Mouse (Mus musculus) intestine, embryonic 15.5 days (tissue): ENCODE measurements around the gene Tbx2. TPM values are rescaled to one million over a fixed set of nuclear protein-coding genes. Genes with fewer than 3 reads are reported as not detected.

Experiments
- ATAC-seq: fragments of 200-750 bp; cut with Nextera tagmentation; 2 replicates; pipeline ENCODE4 v1.8.0; 2017; ENCODE audit warnings: moderate TSS enrichment, moderate library complexity
- H3K27ac ChIP-seq: fragments of 300-500 bp; sonication (generic); 2 replicates; pipeline ENCODE4 v1.5.1; 2015; ENCODE audit warnings: mild to moderate bottlenecking, inconsistent platforms
- H3K27me3 ChIP-seq: fragments of 300-500 bp; sonication (generic); replicated peaks from 2 replicates; pipeline ENCODE4 v1.6.1; 2015; ENCODE audit warnings: inconsistent platforms
- H3K36me3 ChIP-seq: fragments of 300-500 bp; sonication (generic); 2 replicates; pipeline ENCODE4 v1.6.1; 2015; ENCODE audit warnings: inconsistent platforms
- H3K4me1 ChIP-seq: fragments of 300-500 bp; sonication (generic); replicated peaks from 2 replicates; pipeline ENCODE4 v1.6.1; 2015; ENCODE audit warnings: inconsistent platforms
- H3K4me2 ChIP-seq: fragments of 300-500 bp; sonication (generic); replicated peaks from 2 replicates; pipeline ENCODE4 v1.6.1; 2015; ENCODE audit warnings: mild to moderate bottlenecking, inconsistent platforms
- H3K4me3 ChIP-seq: fragments of 300-500 bp; sonication (generic); replicated peaks from 2 replicates; pipeline ENCODE4 v1.5.1; 2015; ENCODE audit warnings: inconsistent platforms
- H3K9ac ChIP-seq: fragments of 300-500 bp; sonication (generic); 2 replicates; pipeline ENCODE4 v1.6.1; 2015; ENCODE audit warnings: inconsistent platforms
- H3K9me3 ChIP-seq: fragments of 300-500 bp; sonication (generic); 2 replicates; pipeline ENCODE4 v1.6.1; 2016; ENCODE audit warnings: inconsistent platforms
- WGBS: fragments of 180-500 bp; shearing (Covaris S2); methylation state at CpG from one replicate; pipeline ENCODE4 v1.1.7; 2015; 5-methylcytosine and 5-hydroxymethylcytosine counted together
- polyA plus RNA-seq: library from polyadenylated mRNA; unstranded; fragments of >200 nt; fragmentation: Nextera tagmentation; extraction: Ambion mirVana; gene quantifications from 2 replicates; pipeline ENCODE4 v1.2.1, GENCODE M21; 2015

Gene Tbx2
- polyA plus RNA-seq, 1 experiment from 2014 or later = 5.6 TPM

DNA sequence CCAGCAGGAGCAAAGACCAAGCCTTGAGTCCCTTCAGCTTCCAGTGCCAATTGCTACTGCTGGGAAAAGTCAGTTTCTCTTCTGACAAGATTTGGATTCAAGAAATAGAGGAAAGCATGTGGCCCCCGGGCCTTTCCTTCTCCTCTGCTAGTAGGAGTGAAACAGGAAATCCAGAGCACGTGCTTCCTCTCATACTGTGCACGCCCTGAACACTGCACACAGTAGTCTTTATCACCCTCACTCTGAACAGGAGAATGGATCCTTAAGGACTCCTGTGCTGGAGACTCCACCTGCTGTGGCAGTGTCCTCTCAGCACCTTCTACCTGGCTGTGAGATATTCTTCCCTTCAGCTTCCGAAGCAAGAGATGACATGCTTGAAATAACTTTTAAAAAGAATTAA lies 21.1 kb upstream of the Tbx2 start:
- no peak overlapping the region for H3K27ac ChIP-seq
- H3K36me3 ChIP-seq = no peaks in the 10 kb centered on the region
- H3K9ac ChIP-seq = no peak overlapping the region
- ATAC-seq = no peak
- no peak overlapping the region for H3K4me3 ChIP-seq
- no peak overlapping the region for H3K4me2 ChIP-seq
- H3K4me1 ChIP-seq = peaks cover 16% of the 10 kb centered on the region
- no peaks in the 10 kb centered on the region for H3K9me3 ChIP-seq
- no peaks in the 10 kb centered on the region for H3K27me3 ChIP-seq
- WGBS = 64% methylated on average over 4 of the region's 4 CpGs

DNA sequence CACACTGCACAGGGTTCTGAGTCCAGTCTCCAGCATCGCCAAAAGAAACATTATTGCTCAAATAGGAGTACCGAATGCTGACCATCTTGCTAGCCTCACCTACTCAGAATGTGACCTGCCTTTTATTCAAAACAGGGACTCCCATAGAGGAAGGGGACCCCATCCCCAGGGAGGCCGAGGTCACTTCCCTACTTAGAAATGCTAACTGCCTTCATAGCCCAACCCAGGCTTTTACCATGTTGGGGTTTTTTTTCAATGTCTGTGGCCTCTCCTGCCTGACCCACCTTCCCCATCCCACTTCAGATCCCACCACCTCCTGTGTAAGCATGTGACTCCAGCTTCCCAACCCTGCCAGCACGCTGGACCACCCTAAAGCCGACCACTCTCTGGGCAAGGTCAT lies 20.7 kb upstream of the Tbx2 start:
- no peak overlapping the region for H3K27ac ChIP-seq
- 91% methylated on average over 5 of the region's 5 CpGs for WGBS
- no peaks in the 10 kb centered on the region for H3K36me3 ChIP-seq
- H3K4me3 ChIP-seq = no peak overlapping the region
- no peak overlapping the region for H3K4me2 ChIP-seq
- H3K4me1 ChIP-seq = peaks cover 16% of the 10 kb centered on the region
- H3K9me3 ChIP-seq = no peaks in the 10 kb centered on the region
- H3K9ac ChIP-seq = no peak overlapping the region
- ATAC-seq = no peak
- H3K27me3 ChIP-seq = no peaks in the 10 kb centered on the region

DNA sequence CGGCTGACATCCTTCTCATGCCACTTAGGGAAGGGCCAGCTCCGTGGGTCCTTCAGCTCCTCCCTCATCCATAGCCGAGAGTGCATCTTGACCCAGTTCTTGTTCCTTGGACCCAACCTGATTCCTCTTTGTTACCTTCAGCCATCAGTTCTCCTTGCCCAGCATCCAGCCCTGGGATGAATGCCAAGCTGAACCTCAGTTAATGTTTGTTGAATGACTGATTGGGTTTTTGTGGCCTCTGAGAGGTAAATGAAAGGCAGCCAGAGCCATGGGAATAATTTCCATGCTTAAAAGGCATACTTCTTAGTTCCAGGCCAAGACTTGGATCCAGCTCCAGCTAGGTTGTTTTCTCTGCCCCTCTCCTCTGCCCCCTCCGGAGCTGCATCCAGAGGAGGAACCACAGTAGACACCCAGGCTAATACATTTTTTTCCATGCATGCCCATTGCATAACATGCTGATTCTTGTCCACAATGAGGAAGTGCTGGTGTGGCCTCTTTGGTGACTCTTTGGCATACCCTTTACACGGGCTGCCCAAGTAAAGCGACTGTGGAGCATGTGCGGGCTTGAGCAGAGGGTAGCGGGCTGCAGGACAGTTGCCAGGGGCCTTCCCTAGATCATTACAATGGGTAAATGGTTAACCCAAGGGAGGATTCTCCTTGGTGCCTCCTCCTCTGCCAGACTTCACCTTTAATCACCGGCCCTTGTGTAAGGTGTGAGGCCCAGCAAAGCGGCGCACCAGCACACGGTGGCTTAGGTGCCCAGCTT lies 20.0 kb upstream of the Tbx2 start:
- no peak overlapping the region for H3K9ac ChIP-seq
- H3K4me2 ChIP-seq = no peak overlapping the region
- no peak overlapping the region for H3K4me3 ChIP-seq
- H3K27ac ChIP-seq = no peak overlapping the region
- ATAC-seq = 0 out of 2 replicates have a peak, but pooled peaks have one; percentile 24
- no peaks in the 10 kb centered on the region for H3K36me3 ChIP-seq
- H3K9me3 ChIP-seq = no peaks in the 10 kb centered on the region
- H3K4me1 ChIP-seq = peaks cover 16% of the 10 kb centered on the region
- no peaks in the 10 kb centered on the region for H3K27me3 ChIP-seq
- 78% methylated on average over 12 of the region's 12 CpGs for WGBS

DNA sequence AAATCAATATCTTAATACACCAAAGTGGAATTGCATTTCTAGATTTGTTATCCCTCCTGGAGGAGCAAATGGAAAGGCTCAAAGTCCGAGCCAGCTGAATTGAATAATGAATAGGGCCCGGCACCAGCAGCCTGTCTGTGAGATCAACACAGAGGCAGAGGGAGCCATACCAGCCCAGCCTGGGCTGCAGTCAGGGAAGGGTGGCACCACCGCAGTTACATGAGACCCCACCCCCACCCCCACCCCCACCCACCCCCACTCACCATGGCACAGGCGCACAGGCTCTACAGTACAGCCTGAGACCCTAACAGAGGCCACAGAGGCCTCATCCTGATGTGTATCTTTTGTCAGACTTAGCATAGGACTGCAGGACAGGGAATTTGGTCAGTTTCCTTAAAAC lies 17.7 kb upstream of the Tbx2 start:
- Histone ChIP-seq H3K4me1 (peaks cover 22% of the 10 kb centered on the region), H3K27ac (no peak overlapping the region), H3K9ac (no peak overlapping the region), H3K36me3 (no peaks in the 10 kb centered on the region), H3K27me3 (no peaks in the 10 kb centered on the region), H3K4me3 (no peak overlapping the region), H3K4me2 (no peak overlapping the region), H3K9me3 (no peaks in the 10 kb centered on the region)
- ATAC-seq = peak; percentile 52
- WGBS = 29% methylated on average over 4 of the region's 4 CpGs

DNA sequence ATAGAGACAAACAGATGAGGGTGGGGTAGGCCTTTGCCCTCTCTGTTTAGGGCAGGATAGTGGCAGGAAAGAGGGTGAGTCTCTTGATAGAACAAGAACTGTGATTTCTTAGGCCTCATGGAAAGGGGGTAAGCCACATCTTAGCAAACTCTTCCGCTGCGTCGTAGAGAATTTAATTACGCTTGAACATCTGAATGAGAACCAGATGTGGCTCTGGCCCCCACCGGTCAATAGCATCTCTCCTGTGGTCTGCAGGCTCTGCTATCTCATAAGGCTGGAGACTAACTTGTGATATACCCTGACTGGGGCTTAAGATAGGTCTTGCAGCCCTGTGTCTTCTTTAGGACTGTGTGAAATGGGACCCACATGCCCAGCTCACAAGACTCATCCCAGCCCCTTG lies 15.9 kb upstream of the Tbx2 start:
- ATAC-seq = no peak
- H3K27ac ChIP-seq = no peak overlapping the region
- no peak overlapping the region for H3K4me3 ChIP-seq
- 81% methylated on average over 5 of the region's 5 CpGs for WGBS
- H3K9me3 ChIP-seq = no peaks in the 10 kb centered on the region
- H3K4me1 ChIP-seq = peaks cover 20% of the 10 kb centered on the region
- no peak overlapping the region for H3K4me2 ChIP-seq
- no peak overlapping the region for H3K9ac ChIP-seq
- no peaks in the 10 kb centered on the region for H3K27me3 ChIP-seq
- no peaks in the 10 kb centered on the region for H3K36me3 ChIP-seq

DNA sequence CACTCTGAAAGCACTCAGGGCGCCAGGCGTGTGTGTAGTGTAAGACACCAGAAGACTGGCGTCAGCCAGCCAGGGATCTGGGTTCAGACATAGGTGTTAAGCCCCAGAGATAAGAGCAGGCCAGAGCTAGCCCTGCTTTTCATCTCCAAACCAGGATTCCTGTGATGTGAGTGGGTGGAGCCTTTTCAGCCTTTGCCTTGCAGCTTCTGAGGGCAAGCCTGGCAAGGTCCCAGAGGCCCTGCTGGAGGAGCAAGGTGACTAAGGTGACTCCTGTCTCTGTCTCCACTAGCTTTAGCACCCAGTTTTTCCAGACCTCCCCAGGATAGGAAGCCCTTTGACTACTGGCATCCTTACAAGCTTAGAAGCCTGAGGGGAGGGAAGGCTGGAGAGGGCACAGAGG lies 13.9 kb upstream of the Tbx2 start:
- peaks cover 17% of the 10 kb centered on the region for H3K4me1 ChIP-seq
- no peak overlapping the region for H3K4me2 ChIP-seq
- WGBS = 72% methylated on average over 3 of the region's 3 CpGs
- ATAC-seq = no peak
- no peak overlapping the region for H3K27ac ChIP-seq
- H3K36me3 ChIP-seq = no peaks in the 10 kb centered on the region
- no peak overlapping the region for H3K4me3 ChIP-seq
- no peak overlapping the region for H3K9ac ChIP-seq
- no peaks in the 10 kb centered on the region for H3K9me3 ChIP-seq
- H3K27me3 ChIP-seq = no peaks in the 10 kb centered on the region

DNA sequence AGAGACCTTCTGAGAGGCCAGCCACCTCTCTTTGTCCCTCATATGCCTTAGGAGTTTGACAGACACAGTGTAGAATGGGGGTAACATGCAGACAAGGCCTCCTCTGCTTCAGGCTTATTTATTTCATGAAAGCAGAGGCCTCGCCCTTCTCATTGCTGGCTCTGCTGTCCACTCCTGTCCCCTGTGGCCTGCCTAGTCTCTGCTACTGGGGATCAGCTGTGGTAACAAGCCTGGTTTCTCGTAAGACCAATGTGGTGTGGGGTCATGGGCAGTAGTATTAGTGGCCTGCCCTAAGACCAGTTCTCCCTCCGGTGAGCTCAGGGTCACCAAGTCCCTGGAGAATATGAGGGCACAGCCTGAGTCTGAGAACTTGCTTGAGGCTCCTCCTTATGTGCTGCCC lies 11.4 kb upstream of the Tbx2 start:
- no peak for ATAC-seq
- no peak overlapping the region for H3K4me3 ChIP-seq
- no peaks in the 10 kb centered on the region for H3K27me3 ChIP-seq
- WGBS = 90% methylated on average over 3 of the region's 3 CpGs
- H3K4me2 ChIP-seq = no peak overlapping the region
- no peaks in the 10 kb centered on the region for H3K36me3 ChIP-seq
- H3K9me3 ChIP-seq = no peaks in the 10 kb centered on the region
- H3K27ac ChIP-seq = no peak overlapping the region
- no peak overlapping the region for H3K9ac ChIP-seq
- H3K4me1 ChIP-seq = peaks cover 22% of the 10 kb centered on the region

DNA sequence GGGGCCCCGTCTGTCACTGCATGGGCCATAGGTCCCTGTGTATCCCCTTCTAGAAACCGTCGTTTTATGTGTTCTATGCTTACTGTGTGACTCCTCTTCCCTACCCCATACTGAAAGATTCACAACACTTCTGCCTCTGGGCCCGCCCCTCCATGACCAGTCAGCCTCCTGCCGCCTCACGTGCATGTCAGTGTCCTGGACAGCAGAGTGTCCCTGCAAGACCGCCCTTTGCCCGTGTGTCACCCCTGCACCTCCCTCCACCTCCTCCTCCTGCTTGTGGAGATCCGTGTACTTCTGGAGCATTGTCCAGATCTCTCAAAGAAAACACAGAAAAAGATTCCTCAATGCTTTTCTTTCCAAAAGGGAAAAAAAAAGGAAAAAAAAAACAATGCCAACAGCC lies 10.7 kb upstream of the Tbx2 start:
- no peak overlapping the region for H3K9ac ChIP-seq
- H3K27me3 ChIP-seq = no peaks in the 10 kb centered on the region
- H3K36me3 ChIP-seq = no peaks in the 10 kb centered on the region
- no peaks in the 10 kb centered on the region for H3K9me3 ChIP-seq
- H3K4me3 ChIP-seq = no peak overlapping the region
- 75% methylated on average over 9 of the region's 9 CpGs for WGBS
- H3K4me2 ChIP-seq = no peak overlapping the region
- H3K4me1 ChIP-seq = peaks cover 22% of the 10 kb centered on the region
- H3K27ac ChIP-seq = no peak overlapping the region
- no peak for ATAC-seq

DNA sequence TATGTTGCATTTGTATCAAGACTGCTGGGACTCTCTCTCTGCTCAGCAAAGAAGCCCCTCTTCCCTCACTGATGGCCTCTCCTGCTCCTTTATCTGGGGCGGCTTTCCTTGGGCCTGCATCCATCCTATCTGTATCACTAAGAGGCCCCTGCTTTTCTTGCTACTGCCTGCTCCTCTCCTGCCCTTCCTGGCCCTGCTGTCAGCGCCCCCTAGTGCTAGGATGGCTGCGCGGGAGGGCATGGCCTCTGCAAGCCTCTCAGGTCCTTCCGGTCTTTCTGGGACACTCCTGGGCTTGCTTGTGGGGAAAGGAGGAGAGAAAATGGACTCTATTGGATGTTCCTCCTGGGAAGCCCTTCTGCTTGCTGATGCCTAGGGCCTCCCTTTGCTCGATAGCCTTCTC lies 9.2 kb upstream of the Tbx2 start:
- Histone ChIP-seq H3K4me1 (peaks cover 29% of the 10 kb centered on the region), H3K9ac (no peak overlapping the region), H3K4me3 (no peak overlapping the region), H3K27me3 (0 out of 2 replicates have a peak, but pooled peaks cover 10% of the 10 kb centered on the region), H3K4me2 (no peak overlapping the region), H3K27ac (no peak overlapping the region), H3K9me3 (no peaks in the 10 kb centered on the region), H3K36me3 (no peaks in the 10 kb centered on the region)
- 18% methylated on average over 6 of the region's 6 CpGs for WGBS
- peak; percentile 32; the same call in 1 of the 2 replicates for ATAC-seq

DNA sequence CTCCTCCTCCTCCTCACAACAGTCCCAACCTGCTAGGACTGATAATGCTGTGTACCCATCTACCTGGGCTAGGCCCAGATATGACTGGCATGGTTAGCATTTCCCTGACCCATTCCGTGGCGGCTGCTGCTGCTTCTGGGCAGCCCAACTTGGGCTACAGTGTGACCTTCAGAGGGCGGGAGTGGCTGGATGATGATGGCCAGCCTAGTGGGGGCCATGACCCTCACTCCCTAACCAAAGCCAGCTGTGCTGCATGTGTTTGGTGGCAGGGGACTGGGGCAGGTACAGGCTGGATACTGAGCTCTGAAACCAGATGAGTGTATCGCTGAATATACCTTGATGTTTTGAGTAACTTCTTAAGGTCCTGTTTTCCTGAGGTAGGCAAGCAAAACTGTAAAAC lies 8.6 kb upstream of the Tbx2 start:
- ATAC-seq = no peak
- no peak overlapping the region for H3K4me2 ChIP-seq
- no peaks in the 10 kb centered on the region for H3K9me3 ChIP-seq
- H3K27ac ChIP-seq = no peak overlapping the region
- no peak overlapping the region for H3K4me3 ChIP-seq
- H3K36me3 ChIP-seq = no peaks in the 10 kb centered on the region
- 95% methylated on average over 4 of the region's 4 CpGs for WGBS
- peaks cover 30% of the 10 kb centered on the region for H3K4me1 ChIP-seq
- H3K27me3 ChIP-seq = peaks cover 15% of the 10 kb centered on the region
- H3K9ac ChIP-seq = no peak overlapping the region

DNA sequence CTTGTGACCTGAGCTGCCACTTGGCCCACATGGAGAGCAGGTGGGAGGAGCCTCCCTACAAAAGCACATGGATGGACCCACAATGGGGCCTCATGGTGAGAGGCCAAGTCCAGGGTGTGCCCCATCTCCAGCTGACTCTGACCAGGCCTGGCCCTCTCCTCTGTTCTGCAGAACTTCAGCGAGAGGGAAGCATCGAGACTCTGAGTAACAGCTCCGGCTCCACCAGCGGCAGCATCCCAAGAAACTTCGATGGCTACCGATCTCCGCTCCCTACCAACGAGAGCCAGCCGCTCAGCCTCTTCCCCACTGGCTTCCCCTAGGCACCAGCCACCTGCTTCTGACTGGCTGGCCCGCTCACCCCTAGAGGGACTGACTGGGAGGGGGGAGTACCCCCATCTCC lies 7.3 kb upstream of the Tbx2 start:
- peaks cover 40% of the 10 kb centered on the region for H3K4me1 ChIP-seq
- 80% methylated on average over 10 of the region's 10 CpGs for WGBS
- ATAC-seq = no peak

DNA sequence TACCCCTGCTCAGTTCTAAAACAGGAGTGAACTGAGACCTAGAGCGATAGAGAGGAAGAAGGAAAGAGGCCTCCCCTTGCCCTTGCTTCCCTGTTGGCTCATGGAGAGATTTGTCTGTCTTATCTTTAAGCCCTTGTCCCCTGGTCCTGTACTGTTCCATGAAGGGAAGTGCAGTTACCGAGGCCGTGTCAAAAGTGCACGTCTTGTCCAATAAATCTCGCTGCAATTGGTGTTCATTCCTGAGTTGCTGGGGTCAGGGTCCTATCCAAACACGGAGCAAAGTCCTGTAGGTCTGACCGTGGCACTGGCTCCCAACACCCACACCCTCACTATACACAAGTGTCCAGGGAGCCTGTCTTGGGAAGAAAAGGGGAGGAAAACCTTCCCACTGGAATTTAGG lies 6.5 kb upstream of the Tbx2 start:
- 42% methylated on average over 7 of the region's 7 CpGs for WGBS
- Histone ChIP-seq H3K27ac (no peak overlapping the region), H3K27me3 (peaks cover 35% of the 10 kb centered on the region), H3K4me1 (peaks cover 43% of the 10 kb centered on the region), H3K9me3 (no peaks in the 10 kb centered on the region), H3K4me3 (no peak overlapping the region), H3K9ac (no peak overlapping the region), H3K36me3 (no peaks in the 10 kb centered on the region), H3K4me2 (no peak overlapping the region)
- ATAC-seq = peak; percentile 39

More for the DNA sequence above, 7.3 kb upstream of the Tbx2 start:
- H3K36me3 ChIP-seq = no peaks in the 10 kb centered on the region
- no peak overlapping the region for H3K4me3 ChIP-seq
- no peak overlapping the region for H3K27ac ChIP-seq
- H3K9ac ChIP-seq = no peak overlapping the region
- no peak overlapping the region for H3K4me2 ChIP-seq
- no peaks in the 10 kb centered on the region for H3K9me3 ChIP-seq
- H3K27me3 ChIP-seq = peaks cover 27% of the 10 kb centered on the region

DNA sequence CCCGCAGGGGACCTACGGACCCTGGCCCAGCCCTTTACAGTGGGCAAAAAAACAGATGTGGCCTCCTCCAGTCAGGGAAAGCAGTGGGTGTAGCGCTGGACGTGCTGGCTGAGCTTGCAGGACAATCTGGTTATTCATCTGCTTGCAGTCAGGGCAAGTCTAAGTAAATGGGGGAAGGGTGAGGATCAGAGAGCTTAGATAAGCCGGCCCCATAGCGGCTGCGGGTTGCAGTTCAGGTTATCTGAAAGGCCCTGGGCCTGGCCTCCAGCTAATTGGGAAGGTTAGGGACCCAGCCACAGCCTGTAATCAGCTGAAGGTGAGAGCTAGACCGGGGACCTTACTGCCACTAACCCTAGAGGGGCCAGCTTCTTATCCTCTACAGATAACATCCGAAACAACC lies 5.0 kb upstream of the Tbx2 start:
- Histone ChIP-seq H3K36me3 (no peaks in the 10 kb centered on the region), H3K27ac (no peak overlapping the region), H3K9ac (no peak overlapping the region), H3K27me3 (peaks cover 48% of the 10 kb centered on the region), H3K4me1 (peaks cover 52% of the 10 kb centered on the region), H3K4me2 (peak overlapping the region; percentile 17; the same call in 1 of the 2 replicates), H3K9me3 (no peaks in the 10 kb centered on the region), H3K4me3 (no peak overlapping the region)
- 29% methylated on average over 9 of the region's 9 CpGs for WGBS
- peak; percentile 15 for ATAC-seq
